Mouse (Mus musculus): Measurements from ENCODE around the gene G6pc2.

G6pc2 gene

DNA sequence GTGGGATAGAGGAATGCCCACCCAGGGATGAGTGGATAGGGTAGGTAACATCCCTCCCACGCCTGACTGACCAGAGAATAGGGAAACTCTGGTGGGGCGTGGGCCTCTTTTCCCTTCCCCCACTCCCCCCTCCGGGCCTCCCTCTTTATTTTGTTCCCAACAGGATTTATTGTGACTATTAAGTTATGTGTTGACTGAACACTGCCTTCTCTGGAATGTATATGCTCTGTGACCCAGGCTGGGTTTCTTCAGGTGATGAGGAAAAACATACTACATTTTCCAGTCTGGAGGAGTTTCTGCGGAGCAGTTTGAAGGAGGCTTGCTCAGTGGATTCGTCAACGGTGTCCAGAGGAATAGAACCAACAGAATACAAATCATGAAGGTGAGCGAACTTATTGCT, at the start of gene G6pc2:
Gene G6pc2, plus strand, starts transcription at position 301 of the 400 bp plus-strand sequence.
- no peak for DNase-seq (ENCODE audit: low read depth, low spot score)

DNA sequence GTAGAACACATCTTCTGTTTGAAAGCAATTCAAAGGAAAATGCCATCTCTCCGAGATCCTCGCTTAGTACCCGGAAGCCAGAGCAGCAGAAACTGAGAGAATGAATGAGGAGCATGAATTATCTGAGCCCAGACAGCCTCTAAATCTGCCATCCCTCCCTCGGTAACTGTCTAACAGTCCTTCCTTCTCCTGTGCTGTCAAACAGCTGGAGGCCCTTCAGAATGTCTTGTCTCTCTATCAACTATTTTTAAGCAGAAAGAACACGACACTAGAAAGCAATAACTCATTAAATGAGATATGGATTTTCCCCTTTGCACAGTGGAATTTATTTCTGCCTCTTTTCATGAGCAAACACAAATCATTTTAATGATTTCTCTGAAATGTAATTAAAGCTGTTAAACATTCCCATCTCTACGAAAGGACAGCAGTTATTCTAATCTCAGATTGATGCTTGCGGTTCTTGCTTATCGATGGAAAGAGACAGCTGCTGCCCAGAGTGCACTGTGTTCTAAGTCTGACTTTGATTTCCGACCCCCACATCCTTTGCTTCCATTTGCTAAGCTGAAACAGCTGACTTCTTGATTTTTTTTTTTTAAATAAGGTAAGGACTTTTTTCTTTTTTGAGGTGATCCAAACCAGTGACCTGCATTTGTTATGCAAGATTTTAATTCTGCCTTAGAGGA, 40.3 kb upstream of the G6pc2 start:
- DNase-seq (ENCODE audit: low read depth, low spot score) = no peak

DNA sequence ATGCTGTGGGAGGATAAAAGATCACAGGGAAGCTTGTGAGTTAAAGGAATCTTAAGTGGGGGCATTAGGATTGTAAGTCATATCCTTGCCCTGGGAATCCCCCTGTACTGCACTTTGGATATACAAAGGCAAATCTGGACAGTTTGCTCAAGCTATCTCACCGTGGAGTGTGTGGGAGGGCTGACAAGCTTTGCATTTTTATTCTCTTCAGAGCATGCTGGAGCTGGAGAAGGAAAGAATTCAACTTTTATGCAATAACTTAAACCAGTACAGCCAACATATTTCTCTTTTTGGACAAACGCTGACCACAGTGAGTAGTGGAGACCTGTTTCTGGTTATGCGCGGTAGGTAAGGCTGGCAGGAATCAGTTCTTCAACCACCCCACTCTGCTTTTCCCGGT, 35.6 kb upstream of the G6pc2 start:
- DNase-seq (ENCODE audit: low read depth, low spot score) = no peak

GRCm38 (mm10) chr2:69179721-69180120, 31.2 kb upstream of the G6pc2 start:
- no peak for DNase-seq (ENCODE audit: low read depth, low spot score)

DNA sequence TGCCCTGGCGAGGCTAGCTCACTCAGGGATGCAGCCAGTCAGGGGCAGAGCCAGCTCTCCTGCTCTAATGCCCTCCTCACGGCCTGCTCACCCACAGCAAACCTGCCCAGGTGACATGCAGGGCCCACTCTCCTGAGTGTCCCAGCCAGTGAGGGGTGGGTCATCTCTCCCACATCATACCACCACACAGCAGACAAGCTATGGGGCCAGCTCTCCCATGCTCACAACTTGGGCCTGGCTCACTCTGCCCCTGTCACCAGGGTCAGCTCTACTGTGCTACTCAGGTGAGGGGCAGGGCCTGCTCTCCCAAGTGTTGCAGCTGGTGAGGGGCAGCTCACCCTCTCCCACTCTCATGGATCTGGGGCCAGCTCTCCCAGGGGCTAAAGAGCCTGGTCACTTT, 22.9 kb upstream of the G6pc2 start:
- DNase-seq (ENCODE audit: low read depth, low spot score) = no peak

DNA sequence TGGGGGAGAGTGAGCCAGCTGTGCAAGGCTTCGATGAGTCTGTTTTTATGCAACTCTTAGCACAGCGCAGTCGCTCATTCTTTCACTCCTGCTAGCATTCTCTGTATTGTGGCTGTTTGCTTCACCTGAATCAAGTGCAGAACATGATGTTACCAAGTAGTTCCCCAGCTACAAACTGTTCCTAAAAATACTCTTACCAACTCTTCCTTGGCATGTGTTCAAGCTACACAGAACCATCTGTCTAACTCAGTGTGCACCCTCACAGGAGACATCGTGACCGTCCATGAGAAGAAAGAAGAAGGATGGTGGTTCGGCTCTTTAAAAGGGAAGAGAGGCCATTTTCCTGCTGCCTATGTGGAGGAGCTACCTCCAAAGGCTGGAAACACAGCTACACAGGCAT, 22.1 kb upstream of the G6pc2 start:
- no peak for DNase-seq (ENCODE audit: low read depth, low spot score)

DNA sequence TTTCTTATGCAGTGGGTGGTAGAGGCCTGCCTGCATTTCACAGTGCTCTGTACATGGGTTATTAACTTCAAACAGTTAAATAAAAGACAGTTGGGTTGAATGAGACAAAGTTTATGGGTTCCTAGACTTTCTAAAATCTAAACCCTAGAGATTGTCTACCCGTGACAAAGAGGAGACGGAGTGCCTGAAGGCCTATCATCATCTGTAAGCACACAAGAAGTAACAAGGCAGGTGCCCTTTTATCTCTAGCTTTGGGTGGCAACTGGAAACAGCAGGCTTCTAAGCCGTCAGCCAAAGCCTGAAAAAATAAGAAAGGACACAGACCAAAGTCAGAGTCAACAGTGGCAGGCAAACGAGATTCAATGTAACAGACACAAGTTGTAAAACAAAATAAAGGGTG, 21.7 kb upstream of the G6pc2 start:
- DNase-seq (ENCODE audit: low read depth, low spot score) = no peak

- no peak for DNase-seq (ENCODE audit: low read depth, low spot score)
These were observed 19.8 kb upstream of the G6pc2 start for GRCm38 (mm10) chr2:69191059-69191458.

GRCm38 (mm10) chr2:69193555-69193954, 17.3 kb upstream of the G6pc2 start:
- no peak for DNase-seq (ENCODE audit: low read depth, low spot score)

DNA sequence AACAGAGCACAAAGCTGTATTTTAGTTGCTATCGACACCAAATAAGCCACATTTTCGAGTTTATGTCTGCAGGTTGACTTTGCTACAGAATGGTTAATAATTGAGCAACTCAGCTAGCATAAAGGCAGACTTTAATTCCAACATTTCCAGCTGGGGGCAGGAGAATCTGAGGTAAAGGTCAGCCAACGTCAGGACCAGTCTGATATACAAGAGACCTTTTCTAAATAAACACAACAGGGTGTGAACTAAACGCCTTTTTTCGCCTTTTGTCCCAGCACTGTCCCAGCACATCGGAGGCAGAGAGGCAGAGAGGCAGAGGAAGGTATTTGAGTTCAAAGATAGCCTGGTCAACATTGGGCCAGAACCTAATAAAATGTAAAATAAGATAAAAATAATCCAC, 5.7 kb upstream of the G6pc2 start:
- no peak for DNase-seq (ENCODE audit: low read depth, low spot score)

DNA sequence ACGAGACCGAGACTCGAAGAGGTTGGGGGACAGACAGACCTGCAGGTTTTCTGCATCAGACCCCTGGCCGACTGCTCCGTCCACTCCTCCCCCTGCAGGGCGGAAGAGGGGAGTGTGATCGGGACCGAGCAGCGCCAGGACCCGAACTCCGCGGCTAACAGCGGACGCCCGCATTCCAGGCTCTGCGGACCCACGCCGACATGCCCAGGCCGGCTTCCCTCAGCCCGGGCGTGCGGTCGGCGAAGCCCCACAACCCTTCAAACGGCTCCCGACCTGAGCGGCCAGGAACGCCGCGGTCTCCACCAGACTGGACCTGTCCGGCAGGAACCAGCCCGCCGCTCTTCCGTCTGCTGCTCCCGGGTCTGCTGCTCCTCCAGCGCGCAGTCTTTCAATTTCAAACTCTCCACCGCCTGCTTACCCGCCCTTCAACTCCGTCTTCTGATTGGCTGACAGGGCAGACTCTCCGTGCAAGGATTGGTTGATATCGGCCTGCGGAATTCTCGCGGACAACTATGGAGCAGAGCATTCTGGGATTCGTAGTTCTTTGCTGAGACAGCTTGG, 5.0 kb upstream of the G6pc2 start, which contains the start of gene Spc25:
Gene Spc25, minus strand, starts transcription at position 404 of the 561 bp plus-strand sequence.
- peak; percentile 95 for DNase-seq (ENCODE audit: low read depth, low spot score)

- no peak for DNase-seq (ENCODE audit: low read depth, low spot score)
These were observed 4.3 kb upstream of the G6pc2 start for GRCm38 (mm10) chr2:69206523-69206922.

DNA sequence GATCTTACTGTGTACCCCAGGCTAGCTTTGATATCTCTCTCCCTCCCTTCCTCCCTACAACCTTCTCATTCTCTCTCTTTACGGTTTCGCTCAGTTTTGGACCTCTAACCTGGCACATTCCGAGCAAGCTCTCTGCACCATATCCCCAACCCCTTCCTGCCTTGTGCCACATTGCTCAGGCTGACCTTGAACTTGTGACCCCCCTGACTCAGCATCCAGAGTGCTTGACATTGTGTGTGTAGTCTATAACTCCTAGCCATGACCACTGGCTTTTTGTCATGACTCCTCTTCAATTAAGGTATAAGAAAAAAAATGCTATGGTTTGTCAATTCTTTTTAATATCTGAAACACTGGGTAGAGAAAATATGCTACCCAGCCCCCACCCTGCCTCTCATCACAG, 1.2 kb upstream of the G6pc2 start:
- DNase-seq (ENCODE audit: low read depth, low spot score) = no peak

- DNase-seq (ENCODE audit: low read depth, low spot score) = no peak
These were observed 1.8 kb downstream of the G6pc2 start for GRCm38 (mm10) chr2:69212652-69213051.

- no peak for DNase-seq (ENCODE audit: low read depth, low spot score)
These were observed 4.4 kb downstream of the G6pc2 start for GRCm38 (mm10) chr2:69215242-69215641.

DNA sequence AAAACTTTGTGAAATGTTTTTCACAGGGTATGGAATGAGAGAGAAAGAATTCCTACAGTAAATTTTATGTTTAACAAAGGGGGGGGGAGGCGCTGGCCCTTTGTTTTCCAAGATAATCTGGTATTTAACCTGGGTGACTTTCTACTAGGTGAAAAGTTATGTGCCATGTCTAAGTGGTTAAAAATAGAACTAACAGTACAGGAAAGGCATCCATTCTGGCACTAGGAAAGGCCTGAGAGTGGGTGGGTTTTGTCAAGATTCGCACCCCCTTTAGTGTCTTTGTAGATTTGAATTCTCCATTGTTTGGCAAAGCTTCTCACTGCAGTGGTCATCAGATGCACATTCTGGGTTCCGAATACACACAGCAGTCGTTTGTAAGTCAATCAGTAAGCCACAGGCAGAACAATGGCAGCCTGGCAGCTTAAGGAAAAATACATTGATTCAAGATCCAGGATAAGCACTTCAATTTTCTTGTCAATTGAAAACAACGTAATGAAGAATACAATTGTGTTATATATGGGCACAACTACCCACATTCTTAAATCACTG, 11.1 kb downstream of the G6pc2 start:
- no peak for DNase-seq (ENCODE audit: low read depth, low spot score)

DNA sequence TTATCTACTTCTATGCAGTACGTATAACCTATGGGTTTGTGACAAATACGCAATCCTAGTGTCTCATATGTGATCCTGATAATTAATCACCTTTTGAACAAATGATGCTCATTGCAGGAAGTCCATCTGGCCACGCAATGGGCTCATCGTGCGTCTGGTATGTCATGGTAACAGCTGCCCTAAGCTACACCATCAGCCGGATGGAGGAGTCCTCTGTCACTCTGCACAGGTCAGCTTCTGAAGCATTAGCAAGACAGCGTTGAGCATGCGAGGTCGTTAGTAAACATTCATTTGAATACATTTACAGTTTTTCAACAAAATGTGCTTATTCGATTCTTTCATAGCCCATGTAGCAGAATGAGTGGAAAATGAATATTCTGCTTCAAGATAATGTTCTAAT, 11.9 kb downstream of the G6pc2 start:
- DNase-seq (ENCODE audit: low read depth, low spot score) = no peak

- DNase-seq (ENCODE audit: low read depth, low spot score) = no peak
These were observed 13.9 kb downstream of the G6pc2 start for GRCm38 (mm10) chr2:69224724-69225123.

DNA sequence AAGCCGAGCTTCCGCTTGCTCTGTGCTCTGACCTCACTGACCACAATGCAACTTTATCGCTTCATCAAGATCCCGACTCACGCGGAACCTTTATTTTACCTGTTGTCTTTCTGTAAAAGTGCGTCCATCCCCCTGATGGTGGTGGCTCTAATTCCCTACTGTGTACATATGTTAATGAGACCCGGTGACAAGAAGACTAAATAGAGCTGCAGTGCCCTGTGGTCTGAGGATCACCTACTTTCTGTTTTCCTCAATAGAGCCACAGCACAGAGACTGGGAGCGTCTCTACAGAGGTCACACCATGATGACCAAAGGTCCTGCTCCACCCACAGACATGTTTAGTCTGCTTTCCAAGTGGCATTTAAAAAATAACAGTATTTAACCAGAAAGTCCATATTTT, 16.0 kb downstream of the G6pc2 start:
- no peak for DNase-seq (ENCODE audit: low read depth, low spot score)

DNA sequence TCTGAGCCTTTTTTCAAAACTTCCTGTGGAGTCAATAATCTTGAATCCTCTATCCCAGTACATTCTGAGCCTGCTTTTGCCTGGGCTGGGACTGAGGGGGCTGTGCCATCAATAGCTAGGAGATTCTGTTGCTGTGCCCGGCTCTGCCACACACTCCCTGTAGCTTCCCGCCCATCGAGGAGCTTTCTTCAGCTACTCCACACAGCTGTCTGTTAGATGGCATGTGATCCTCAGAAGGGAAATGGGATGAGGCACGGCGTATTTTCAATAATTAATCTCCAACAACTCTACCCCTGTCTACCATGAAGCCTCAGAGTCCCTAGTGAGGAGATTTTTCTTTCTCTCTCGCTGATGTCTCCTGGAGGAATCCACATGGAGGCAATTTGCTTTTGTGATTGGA, 17.8 kb downstream of the G6pc2 start:
- no peak for DNase-seq (ENCODE audit: low read depth, low spot score)

DNA sequence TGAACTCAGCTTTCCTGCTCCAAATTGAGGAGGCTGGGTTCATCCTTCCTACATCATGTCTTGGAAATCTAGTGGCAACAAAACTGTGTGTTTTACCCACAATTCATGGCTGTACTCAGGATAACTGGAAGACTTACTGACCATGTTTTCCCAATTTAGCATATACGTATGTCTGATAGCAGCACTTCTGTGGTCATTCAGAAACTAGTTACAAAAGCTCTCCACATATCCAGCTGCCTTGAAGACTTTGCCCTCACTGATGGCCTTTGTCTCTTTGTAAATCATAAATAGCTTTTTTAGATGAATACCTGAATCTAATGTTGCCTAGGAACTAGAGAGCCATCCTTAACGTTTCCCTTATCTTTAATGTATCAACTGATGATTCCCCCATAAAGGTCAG, 19.3 kb downstream of the G6pc2 start:
- DNase-seq (ENCODE audit: low read depth, low spot score) = no peak

DNA sequence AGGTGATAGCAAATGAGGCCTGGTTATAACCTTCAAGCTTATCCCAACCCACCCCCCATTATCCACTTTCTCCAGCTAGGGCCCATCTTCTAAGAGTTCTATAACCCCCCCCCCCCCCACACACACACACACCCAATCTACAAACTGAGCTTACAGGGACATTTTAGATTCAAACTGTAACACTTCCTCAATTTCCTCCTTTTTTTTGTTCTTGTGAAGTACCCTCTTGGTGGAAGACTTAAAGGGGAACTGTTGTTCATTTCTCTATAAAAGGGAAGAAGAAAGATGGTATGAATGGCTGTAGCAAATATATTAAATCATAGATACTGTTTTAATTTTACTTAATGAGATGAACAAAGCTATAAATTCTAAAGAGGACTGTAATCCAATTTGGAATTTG, 21.2 kb downstream of the G6pc2 start:
- no peak for DNase-seq (ENCODE audit: low read depth, low spot score)

DNA sequence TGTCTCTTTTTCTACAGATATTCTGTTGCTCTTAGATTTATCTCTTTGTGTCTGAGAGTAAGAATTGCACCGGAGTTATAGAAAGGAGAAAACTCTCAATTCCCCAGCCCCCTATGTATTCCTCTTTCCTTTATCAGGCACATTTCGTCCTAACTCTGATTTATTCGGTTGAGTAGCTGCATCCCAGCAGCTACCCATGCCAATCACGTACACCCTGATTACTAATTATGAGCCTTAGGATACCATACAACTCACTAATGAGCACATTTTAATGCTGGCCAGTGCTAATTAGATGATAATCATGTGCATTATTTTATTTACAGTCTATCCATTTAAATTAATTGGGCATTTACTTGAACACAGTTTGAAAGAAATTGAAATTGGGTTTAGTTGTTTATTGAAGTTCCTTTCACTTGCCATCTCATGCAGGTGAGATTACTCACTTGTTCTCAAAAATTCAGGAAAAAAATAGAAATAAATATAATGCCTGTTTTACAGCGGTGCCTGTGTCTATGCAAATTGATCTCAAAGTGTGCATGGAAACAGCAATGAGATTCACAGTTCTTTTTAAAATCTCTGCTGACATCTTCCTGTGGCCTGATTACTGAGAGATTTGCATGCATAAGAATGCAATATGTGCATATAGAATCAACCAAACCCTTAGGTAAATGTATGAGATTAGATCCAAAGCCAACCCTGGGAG, 24.3 kb downstream of the G6pc2 start:
- DNase-seq (ENCODE audit: low read depth, low spot score) = no peak

All from A20 (cell line).